Mouse (Mus musculus) hindbrain, embryonic 11.5 days (tissue): ENCODE measurements around the gene 4931414P19Rik. TPM values are rescaled to one million over a fixed set of nuclear protein-coding genes. Genes with fewer than 3 reads are reported as not detected.

Experiments used
- ATAC-seq: fragments of 200-750 bp; cut with Nextera tagmentation; 2 replicates; pipeline ENCODE4 v1.8.0; 2017; ENCODE audit warnings: mild to moderate bottlenecking, moderate TSS enrichment, moderate library complexity; ENCODE audit not compliant: low FRiP score
- DNase-seq: peaks from one replicate; pipeline ENCODE4 v3.0.0-alpha.2; 2015; ENCODE audit warnings: low spot score
- H3K27ac ChIP-seq: fragments of 300-500 bp; sonication (generic); 2 replicates; pipeline ENCODE4 v1.5.1; 2014; ENCODE audit warnings: mild to moderate bottlenecking, low read depth, low read length
- H3K27me3 ChIP-seq: fragments of 300-500 bp; sonication (generic); 2 replicates; pipeline ENCODE4 v1.6.1; 2014; ENCODE audit warnings: mild to moderate bottlenecking, low read length, moderate library complexity, mixed read lengths; ENCODE audit not compliant: control insufficient read depth, insufficient read depth
- H3K36me3 ChIP-seq: fragments of 300-500 bp; sonication (generic); 2 replicates; pipeline ENCODE4 v1.6.1; 2014; ENCODE audit warnings: mild to moderate bottlenecking, low read length, moderate library complexity, mixed read lengths; ENCODE audit not compliant: control insufficient read depth, insufficient read depth
- H3K4me1 ChIP-seq: fragments of 300-500 bp; sonication (generic); replicated peaks from 2 replicates; pipeline ENCODE4 v1.6.1; 2014; ENCODE audit warnings: low read length, mixed read lengths; ENCODE audit not compliant: control insufficient read depth, insufficient read depth
- H3K4me2 ChIP-seq: fragments of 300-500 bp; sonication (generic); replicated peaks from 2 replicates; pipeline ENCODE4 v1.6.1; 2014; ENCODE audit warnings: mild to moderate bottlenecking, low read depth, low read length
- H3K4me3 ChIP-seq: fragments of 300-500 bp; sonication (generic); 2 replicates; pipeline ENCODE4 v1.5.1; 2014; ENCODE audit warnings: low read depth, low read length
- H3K9ac ChIP-seq: fragments of 300-500 bp; sonication (generic); 2 replicates; pipeline ENCODE4 v1.6.1; 2014; ENCODE audit warnings: low read depth, low read length
- H3K9me3 ChIP-seq: fragments of 300-500 bp; sonication (generic); 2 replicates; pipeline ENCODE4 v1.6.1; 2016; ENCODE audit warnings: low read length; ENCODE audit not compliant: control insufficient read depth
- WGBS: fragments of 180-500 bp; shearing (Covaris S2); extraction: QIAGEN DNeasy Blood & Tissue Kit; methylation state at CpG from one replicate; pipeline ENCODE4 v1.1.7; 2014; 5-methylcytosine and 5-hydroxymethylcytosine counted together
- polyA plus RNA-seq: library from polyadenylated mRNA; unstranded; fragments of >200 nt; fragmentation: Nextera tagmentation; extraction: Ambion mirVana; gene quantifications from 2 replicates; pipeline ENCODE4 v1.2.1, GENCODE M21; 2014

Gene 4931414P19Rik
- polyA plus RNA-seq, 1 experiment from 2014 or later = 6.2 TPM

DNA sequence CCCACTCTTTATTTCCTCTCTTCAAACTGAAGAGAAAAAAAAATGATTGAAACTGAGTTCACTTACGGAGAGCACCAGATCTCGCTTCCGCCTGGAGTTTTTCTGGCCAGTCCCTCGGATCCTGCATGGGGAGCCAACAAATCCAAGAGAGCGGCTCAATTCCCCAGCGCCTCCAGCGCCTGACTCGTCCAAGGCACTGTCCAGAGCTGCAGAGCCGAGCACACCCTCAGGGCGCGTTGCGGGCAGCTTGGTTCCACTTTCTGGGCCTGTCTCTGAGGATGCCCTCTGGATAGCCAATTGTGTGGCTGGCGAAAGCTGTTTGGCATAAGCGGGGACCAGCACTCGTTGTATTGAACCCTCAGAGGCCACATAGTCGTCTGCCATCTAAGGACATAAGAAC lies 14.7 kb downstream of the 4931414P19Rik start:
- no peaks in the 10 kb centered on the region for H3K9me3 ChIP-seq

DNA sequence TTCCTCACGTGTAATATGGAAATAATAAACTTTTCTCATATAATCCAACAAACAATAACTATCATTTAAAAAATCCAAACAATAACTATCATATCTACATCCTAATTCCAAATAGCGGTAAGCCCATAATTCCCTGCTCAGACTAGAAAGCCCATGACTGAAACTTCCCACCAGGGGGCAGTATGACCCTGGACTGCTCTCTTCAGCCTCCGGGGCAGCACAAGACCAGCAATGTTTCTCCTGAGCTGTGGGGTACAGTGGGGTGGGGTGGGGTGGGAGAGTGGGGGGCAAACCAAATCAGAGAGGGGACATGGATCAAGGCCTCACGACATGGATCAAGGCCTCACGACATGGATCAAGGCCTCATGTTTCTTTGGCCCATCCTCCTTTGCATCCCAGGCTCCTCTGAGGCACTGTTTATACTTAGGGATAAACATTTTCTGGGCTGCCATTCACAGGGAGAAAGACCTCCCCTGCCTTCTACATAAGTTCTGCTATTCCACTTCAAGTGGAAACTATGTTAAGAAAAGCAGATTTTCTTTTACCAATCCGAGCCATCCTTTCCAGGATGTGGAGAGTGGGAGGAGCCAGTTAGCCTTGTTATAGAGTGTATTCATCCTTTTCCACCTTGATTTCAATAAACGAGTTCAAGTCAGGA lies 22.0 kb downstream of the 4931414P19Rik start:
- no peaks in the 10 kb centered on the region for H3K4me1 ChIP-seq
- 45% methylated on average over 7 of the region's 7 CpGs for WGBS

More for the DNA sequence above, 14.7 kb downstream of the 4931414P19Rik start:
- Histone ChIP-seq H3K27me3 (no peaks in the 10 kb centered on the region), H3K4me2 (no peak overlapping the region), H3K4me3 (no peak overlapping the region), H3K27ac (no peak overlapping the region), H3K36me3 (peaks cover 2% of the 10 kb centered on the region; the same call in 1 of the 2 replicates), H3K9ac (no peak overlapping the region), H3K4me1 (no peaks in the 10 kb centered on the region)
- DNase-seq (no peak), ATAC-seq (no peak)
- WGBS = 90% methylated on average over 16 of the region's 16 CpGs

DNA sequence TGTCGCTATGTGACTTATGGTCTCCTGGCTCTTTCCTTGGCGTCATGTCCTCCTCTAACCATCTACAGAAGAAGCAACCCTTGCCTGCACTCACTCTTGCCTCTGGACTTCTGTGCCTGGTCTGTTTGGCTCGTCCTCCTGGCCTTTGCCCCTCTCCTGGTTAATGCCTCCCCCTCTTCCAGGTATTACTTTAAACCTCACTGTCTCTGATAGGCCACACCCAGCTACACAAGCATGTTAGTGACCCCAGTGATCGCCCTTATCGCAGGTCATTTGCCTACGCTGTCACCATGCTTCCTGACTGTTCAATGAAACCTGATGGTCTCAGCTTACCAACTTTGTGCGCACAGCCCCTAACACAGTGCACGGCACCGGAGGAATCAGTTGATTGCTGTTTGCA lies 23.3 kb downstream of the 4931414P19Rik start:
- DNase-seq (no peak), ATAC-seq (no peak)
- H3K36me3 ChIP-seq = 0 out of 2 replicates have a peak, but pooled peaks cover 3% of the 10 kb centered on the region
- no peak overlapping the region for H3K9ac ChIP-seq
- no peaks in the 10 kb centered on the region for H3K4me1 ChIP-seq
- no peak overlapping the region for H3K4me3 ChIP-seq
- H3K4me2 ChIP-seq = no peak overlapping the region
- H3K27ac ChIP-seq = no peak overlapping the region
- H3K9me3 ChIP-seq = no peaks in the 10 kb centered on the region
- WGBS = 91% methylated on average over 9 of the region's 9 CpGs
- no peaks in the 10 kb centered on the region for H3K27me3 ChIP-seq

More for the DNA sequence above, 22.0 kb downstream of the 4931414P19Rik start:
- Histone ChIP-seq H3K4me2 (no peak overlapping the region), H3K36me3 (0 out of 2 replicates have a peak, but pooled peaks cover 3% of the 10 kb centered on the region), H3K9ac (no peak overlapping the region), H3K27ac (no peak overlapping the region), H3K27me3 (no peaks in the 10 kb centered on the region), H3K9me3 (no peaks in the 10 kb centered on the region), H3K4me3 (no peak overlapping the region)
- peak; percentile 35; the same call in 1 of the 2 replicates for ATAC-seq
- DNase-seq = peak; percentile 81

DNA sequence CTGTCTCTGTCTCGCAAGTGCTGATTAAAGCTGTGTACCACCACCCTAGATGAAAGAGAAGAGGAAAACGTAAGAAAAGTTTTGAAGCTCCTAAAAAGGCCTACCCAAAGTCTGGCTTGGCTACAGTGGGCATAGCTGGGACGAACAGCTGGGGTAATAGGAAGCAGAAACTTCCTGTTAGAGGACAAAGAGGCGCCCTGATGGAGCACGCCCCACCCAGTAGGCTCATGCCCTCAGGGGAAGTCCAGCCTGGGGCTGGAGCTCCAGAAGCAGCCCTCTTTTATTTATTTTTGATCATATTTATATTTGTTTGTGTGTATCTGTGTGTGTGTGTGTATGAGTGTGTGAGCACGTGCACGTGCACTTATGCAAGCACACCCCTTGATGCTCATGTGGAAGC lies 26.2 kb downstream of the 4931414P19Rik start:
- peaks cover 4% of the 10 kb centered on the region; the same call in 1 of the 2 replicates for H3K4me1 ChIP-seq
- no peaks in the 10 kb centered on the region for H3K9me3 ChIP-seq
- H3K9ac ChIP-seq = no peak overlapping the region
- H3K4me2 ChIP-seq = no peak overlapping the region
- H3K27ac ChIP-seq = no peak overlapping the region
- 0 out of 2 replicates have a peak, but pooled peaks cover 2% of the 10 kb centered on the region for H3K27me3 ChIP-seq
- 85% methylated on average over 7 of the region's 7 CpGs for WGBS
- ATAC-seq = no peak
- DNase-seq = no peak
- no peak overlapping the region for H3K4me3 ChIP-seq
- H3K36me3 ChIP-seq = 0 out of 2 replicates have a peak, but pooled peaks cover 3% of the 10 kb centered on the region

DNA sequence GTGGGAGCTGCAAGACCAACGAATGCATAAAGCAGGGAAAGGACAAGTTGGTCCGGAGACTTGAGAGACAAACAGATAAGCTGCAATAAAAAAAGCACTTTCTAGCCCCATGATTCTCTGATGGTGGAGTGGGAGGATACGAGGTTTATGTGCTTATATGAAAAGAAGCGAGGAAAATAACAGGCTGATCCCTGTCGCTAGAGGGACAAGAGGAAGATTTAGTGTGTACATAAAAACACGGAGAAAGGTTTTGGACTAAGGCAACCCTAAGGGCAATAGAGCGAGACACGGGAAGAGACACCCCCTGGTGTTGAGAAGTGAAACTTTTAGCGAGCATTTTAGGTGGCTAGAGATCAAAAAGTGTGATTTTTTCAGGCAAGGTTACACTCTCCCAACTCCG lies 27.7 kb downstream of the 4931414P19Rik start:
- peak overlapping the region; percentile 83 for H3K4me2 ChIP-seq
- H3K9ac ChIP-seq = peak overlapping the region; percentile 93; the same call in 1 of the 2 replicates
- no peaks in the 10 kb centered on the region for H3K9me3 ChIP-seq
- H3K4me3 ChIP-seq = peak overlapping the region; percentile 83
- no peak for DNase-seq
- H3K27ac ChIP-seq = peak overlapping the region; percentile 73
- H3K4me1 ChIP-seq = peaks cover 16% of the 10 kb centered on the region; the same call in 1 of the 2 replicates
- 2% methylated on average over 10 of the region's 10 CpGs for WGBS
- 0 out of 2 replicates have a peak, but pooled peaks cover 2% of the 10 kb centered on the region for H3K27me3 ChIP-seq
- H3K36me3 ChIP-seq = no peaks in the 10 kb centered on the region
- ATAC-seq = no peak; the same call in 1 of the 2 replicates

DNA sequence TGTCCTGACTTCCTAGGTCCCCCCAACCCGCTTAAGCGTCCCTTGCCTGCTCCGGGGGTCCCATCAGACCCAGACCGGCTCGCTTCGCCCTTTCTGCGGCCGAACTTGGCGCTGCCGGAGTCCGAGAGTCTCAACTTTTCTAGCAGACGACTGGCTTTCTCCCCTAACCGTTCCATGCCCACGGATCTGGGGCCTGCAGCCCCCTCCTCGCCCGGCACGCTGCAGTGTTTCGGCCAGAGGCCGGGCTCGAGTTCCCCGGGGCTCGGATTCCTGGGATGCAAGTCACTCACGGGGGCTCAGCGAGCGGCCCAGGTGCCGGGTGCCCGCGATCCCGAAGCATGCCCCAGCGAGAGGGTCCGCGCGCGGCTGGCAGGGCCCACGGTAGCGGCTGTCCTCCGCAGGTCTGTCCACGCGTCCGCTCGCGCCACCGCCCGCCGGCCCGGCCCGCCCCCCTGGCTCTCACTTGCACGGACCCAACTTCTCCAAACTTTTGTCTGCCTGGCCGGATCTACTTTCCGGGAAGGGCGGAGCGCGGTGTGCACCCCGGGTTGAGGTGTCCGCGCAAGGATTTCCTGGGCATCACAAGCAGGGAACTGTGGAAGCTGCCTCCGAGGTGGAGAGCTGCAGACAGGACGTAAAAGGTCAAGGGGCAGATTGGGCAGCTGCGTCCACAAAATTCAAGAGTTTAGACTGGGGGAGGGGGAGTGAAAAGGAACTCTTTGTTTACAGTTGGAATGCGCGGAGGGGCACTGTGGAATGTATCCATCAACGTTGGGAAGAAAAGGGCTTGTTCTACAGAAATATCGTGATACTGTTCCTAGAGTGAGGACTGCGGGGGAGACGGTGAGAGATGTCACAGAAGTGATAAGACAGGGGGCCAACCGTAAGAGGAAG lies 28.5 kb downstream of the 4931414P19Rik start, which contains the start of gene Ajuba:
Gene Ajuba, minus strand, starts transcription at position 470 of the 894 bp plus-strand sequence.
- peak; percentile 65 for ATAC-seq
- peak within 1 kb of the TSS; percentile 93 for H3K9ac ChIP-seq
- H3K4me3 ChIP-seq = peak within 1 kb of the TSS; percentile 83
- DNase-seq = peak; percentile 89
- no peaks in the 10 kb centered on the region for H3K9me3 ChIP-seq
- peaks cover 21% of the 10 kb centered on the region for H3K4me1 ChIP-seq
- H3K36me3 ChIP-seq = no peaks in the 10 kb centered on the region
- H3K27ac ChIP-seq = peak within 1 kb of the TSS; percentile 73
- H3K27me3 ChIP-seq = 0 out of 2 replicates have a peak, but pooled peaks cover 2% of the 10 kb centered on the region
- under 1% methylated on average over 66 of the region's 66 CpGs for WGBS
- peak within 1 kb of the TSS; percentile 83 for H3K4me2 ChIP-seq

DNA sequence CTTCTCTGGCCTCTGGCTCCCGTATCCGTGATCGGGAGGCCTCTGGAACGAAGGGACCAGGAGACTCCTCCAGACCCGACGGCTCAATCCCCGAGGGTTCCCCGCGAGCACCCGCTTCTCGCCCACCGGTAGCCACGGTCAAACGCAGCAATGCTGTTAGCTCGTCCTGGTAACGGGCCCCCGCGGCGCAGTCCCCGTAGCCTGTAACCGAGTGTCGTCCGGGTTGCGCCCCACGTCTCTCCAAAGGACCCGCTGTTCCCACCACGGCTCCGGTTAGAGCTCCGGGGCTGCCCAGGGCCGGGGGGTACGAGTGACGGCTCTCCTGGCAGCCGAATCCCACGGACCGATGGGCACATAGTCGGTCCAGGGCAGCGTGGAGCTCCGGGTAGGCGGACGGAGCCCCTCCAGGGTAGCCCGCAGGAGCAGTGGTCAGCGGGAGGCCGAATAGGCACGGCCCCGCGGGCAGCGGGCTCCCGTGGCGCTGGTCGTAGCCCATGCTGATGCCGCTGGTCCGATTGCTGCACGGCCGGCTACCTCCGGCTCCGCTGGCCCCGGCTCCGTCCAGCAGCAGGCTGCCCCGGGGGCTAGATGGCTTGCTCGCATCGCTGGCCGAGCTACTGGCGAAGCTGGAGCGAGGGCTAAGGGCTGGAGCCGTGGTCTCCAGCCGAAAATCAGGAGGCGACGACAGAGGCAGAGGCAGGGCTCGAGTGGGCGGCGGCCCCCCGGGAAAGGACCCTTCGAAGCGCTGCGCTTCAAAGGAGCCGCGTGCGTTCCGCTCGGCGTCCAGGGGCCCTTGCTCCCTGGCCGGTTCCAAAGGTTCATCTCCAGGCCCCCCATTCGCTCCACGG lies 29.3 kb downstream of the 4931414P19Rik start:
- peak; percentile 70 for DNase-seq
- Histone ChIP-seq H3K9ac (peak overlapping the region; percentile 93), H3K9me3 (no peaks in the 10 kb centered on the region), H3K27me3 (0 out of 2 replicates have a peak, but pooled peaks cover 2% of the 10 kb centered on the region), H3K36me3 (peaks cover 2% of the 10 kb centered on the region; the same call in 1 of the 2 replicates), H3K4me2 (peak overlapping the region; percentile 83), H3K4me3 (peak overlapping the region; percentile 83), H3K27ac (peak overlapping the region; percentile 73), H3K4me1 (peaks cover 23% of the 10 kb centered on the region)
- WGBS = 0% methylated on average over 78 of the region's 84 CpGs
- ATAC-seq = 0 out of 2 replicates have a peak, but pooled peaks have one; percentile 7

DNA sequence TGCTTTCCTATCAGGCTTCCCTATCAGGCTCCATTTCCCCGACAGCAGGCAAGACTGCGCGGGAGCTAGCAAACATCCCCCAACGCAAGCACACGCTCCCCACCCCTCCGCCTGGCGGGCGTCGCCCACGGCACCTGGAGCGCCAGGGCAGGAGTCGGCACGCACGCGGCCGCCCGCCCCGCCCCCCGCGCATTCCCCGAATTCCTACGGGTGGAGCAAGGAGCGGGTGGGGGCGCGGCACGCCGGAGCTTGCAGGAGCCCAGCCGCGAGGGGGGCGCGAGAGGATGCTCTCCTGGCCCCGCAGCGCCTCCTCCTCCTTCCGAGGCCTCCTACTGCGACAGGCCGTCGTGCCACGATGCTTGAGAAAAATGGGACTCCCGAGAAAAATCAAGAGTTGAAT lies 30.2 kb downstream of the 4931414P19Rik start:
- Histone ChIP-seq H3K9ac (peak overlapping the region; percentile 93), H3K4me2 (peak overlapping the region; percentile 83), H3K27ac (peak overlapping the region; percentile 73; the same call in 1 of the 2 replicates), H3K27me3 (0 out of 2 replicates have a peak, but pooled peaks cover 2% of the 10 kb centered on the region), H3K36me3 (peaks cover 2% of the 10 kb centered on the region; the same call in 1 of the 2 replicates), H3K4me3 (peak overlapping the region; percentile 83), H3K9me3 (no peaks in the 10 kb centered on the region), H3K4me1 (peaks cover 23% of the 10 kb centered on the region)
- DNase-seq = peak; percentile 82
- WGBS = under 1% methylated on average over 33 of the region's 39 CpGs
- ATAC-seq = no peak
